Mouse (Mus musculus): ENCODE measurements around the gene Dnajc11. TPM values are rescaled to one million over a fixed set of nuclear protein-coding genes. Genes with fewer than 3 reads are reported as not detected.
A peak's percentile ranks its signal among the peaks of the same experiment; 100 is the strongest.

The Dnajc11 gene
- polyA plus RNA-seq, 1 experiment from 2014 or later: 84.3 TPM

DNA sequence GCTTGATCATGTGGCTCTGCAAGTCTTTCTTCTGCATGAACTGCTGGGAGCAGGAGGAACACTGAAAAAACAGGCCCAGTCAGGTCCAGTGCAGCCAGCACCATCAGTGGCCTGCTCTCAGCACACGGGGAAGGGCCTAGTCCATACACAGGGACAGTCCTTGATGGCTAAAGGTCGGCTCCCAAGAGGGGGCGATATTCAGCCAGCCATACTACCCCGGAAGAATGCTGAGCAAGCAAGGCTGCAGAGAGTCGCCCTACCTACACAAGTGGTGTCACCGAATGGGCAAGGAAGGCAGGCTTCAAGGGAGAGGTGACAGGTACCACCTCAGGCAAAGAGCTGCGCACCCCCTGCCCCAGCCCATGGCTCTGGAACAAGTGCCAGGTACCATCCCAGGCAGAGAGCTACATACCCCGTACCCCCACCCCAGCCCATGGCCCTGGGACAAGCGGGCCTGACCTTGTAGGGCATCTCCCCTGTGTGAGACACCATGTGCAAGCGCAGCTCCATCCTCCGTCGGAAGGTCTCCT is 88.1 kb downstream of the Dnajc11 start:
- Histone ChIP-seq H3K27ac (no peak overlapping the region), H3K4me3 (no peak overlapping the region), H3K4me2 (no peak overlapping the region), H3K9me3 (no peaks in the 10 kb centered on the region), H3K9ac (no peak overlapping the region), H3K36me3 (peaks cover 74% of the 10 kb centered on the region), H3K4me1 (replicated peaks) (peaks cover 33% of the 10 kb centered on the region), H3K27me3 (no peaks in the 10 kb centered on the region)
- WGBS: 79% methylated on average over 12 of the region's 12 CpGs
- ATAC-seq (ENCODE audit: low FRiP score): no peak

DNA sequence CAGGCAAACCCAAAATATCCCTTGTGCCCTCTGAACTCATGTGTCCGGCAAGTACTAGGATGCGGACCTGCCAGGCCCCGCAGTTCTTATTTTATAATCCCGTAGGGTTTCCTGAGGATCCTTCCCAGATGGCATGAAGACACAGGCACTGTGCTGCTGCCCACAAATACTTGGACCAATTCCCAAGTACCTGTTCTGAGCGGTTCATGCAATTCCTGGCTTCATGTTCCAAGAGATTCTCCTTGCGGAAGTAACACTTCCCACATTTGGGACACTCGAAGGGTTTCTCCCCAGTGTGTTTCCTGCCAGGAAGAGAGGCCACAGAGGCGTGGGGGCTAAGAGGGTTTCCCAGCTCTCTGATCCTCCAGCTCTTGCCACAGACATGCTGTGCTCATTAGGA is 89.0 kb downstream of the Dnajc11 start:
- H3K9ac ChIP-seq: no peak overlapping the region
- H3K4me2 ChIP-seq: no peak overlapping the region
- H3K9me3 ChIP-seq: no peaks in the 10 kb centered on the region
- no peak overlapping the region for H3K4me3 ChIP-seq
- no peaks in the 10 kb centered on the region for H3K27me3 ChIP-seq
- H3K36me3 ChIP-seq: peaks cover 74% of the 10 kb centered on the region
- no peak overlapping the region for H3K27ac ChIP-seq
- WGBS: 92% methylated on average over 8 of the region's 8 CpGs
- no peak for ATAC-seq (ENCODE audit: low FRiP score)
- peaks cover 38% of the 10 kb centered on the region for H3K4me1 ChIP-seq (replicated peaks)

DNA sequence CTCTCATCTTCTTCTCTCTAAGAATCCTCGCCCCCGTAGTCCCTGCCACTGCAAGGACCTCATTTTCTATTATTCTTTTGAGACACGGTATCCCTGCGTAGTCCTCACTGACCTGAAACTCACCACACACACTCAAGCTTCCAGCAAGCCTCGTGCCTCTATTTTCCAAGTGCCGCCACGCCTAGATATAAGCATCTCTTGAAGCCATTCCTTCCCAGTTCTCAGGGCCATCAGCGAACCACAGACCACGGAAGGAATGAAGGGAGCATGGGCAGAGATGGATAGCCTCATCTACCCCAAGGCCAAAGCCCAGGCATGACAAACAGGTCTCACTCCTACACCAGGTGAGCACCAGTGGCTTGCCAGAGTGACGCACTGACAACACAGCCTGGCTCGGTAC is 91.0 kb downstream of the Dnajc11 start:
- Histone ChIP-seq H3K27me3 (no peaks in the 10 kb centered on the region), H3K36me3 (peaks cover 54% of the 10 kb centered on the region), H3K27ac (no peak overlapping the region), H3K4me1 (replicated peaks) (peaks cover 50% of the 10 kb centered on the region), H3K4me2 (no peak overlapping the region), H3K9me3 (no peaks in the 10 kb centered on the region), H3K9ac (peak overlapping the region; percentile 83; the same call in 1 of the 2 replicates), H3K4me3 (no peak overlapping the region)
- ATAC-seq (ENCODE audit: low FRiP score): no peak
- WGBS: 92% methylated on average over 11 of the region's 11 CpGs

DNA sequence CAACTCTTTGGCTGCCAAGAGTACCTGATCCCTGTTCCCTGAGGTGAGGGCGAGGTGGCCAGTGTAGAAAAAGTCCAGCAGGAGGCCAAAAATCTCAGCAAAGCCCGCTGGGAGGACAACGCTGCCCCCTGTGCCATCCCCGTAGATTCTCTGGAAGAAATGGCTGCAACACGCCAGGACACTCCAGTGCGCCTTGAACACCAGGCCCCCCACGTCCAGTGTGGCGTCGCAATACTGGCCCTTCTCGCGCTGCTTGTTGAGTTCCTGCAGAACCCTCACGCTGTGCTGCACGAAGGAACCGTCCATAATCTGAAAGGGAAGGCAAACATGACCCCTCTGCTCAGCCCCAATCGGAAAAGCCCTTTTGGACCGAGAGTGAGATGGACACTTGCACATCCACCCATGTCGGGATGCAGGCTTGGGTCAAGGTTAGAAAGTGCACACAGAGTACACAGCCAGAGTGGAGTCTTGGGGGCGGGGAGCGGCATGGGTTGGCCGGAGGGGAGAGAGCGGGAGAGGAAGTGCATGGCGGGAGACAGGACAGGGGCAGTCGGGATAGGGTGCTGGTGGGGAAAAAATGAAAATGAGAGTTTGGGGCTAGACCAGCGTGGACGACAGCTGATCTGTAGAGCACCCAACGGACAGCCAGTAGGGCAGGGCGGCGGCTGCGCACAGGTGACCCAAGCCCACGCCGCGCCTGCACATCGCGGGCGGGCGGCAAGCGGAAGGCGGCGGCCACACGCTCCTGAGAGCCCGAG is 93.4 kb downstream of the Dnajc11 start:
- Histone ChIP-seq H3K4me1 (replicated peaks) (peaks cover 62% of the 10 kb centered on the region), H3K9me3 (no peaks in the 10 kb centered on the region), H3K36me3 (peaks cover 30% of the 10 kb centered on the region), H3K4me2 (peak overlapping the region; percentile 97), H3K27ac (peak overlapping the region; percentile 71), H3K9ac (peak overlapping the region; percentile 83), H3K4me3 (peak overlapping the region; percentile 73), H3K27me3 (peaks cover 7% of the 10 kb centered on the region)
- WGBS: 3% methylated on average over 38 of the region's 41 CpGs
- peak; percentile 73 for ATAC-seq (ENCODE audit: low FRiP score)

DNA sequence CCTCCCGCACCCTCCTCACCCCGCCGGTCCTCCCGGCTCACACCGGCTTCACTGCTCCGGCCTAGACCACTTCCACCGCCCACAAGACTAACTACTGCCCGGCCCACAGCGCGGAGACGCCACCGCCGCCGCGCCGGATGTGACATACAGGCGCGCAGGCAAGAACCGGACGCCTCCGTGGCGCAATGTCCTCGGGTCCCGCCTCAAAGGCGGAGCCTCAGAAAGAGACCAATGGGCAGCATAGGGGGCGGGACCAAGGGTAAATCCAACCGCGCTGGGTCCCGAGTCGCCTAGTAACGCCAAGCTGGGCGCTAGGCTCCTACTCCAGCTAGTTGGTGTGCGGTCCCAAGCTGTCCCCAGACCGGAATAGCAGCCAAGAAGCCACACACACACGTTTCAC is 94.0 kb downstream of the Dnajc11 start, which contains the start of gene Zbtb48:
Zbtb48 (minus strand) TSS at position 148 of the 400 bp plus-strand sequence.
- H3K4me1 ChIP-seq (replicated peaks): peaks cover 62% of the 10 kb centered on the region
- H3K4me2 ChIP-seq: peak within 1 kb of the TSS; percentile 97
- H3K27ac ChIP-seq: peak within 1 kb of the TSS; percentile 72
- H3K4me3 ChIP-seq: peak within 1 kb of the TSS; percentile 73
- H3K9ac ChIP-seq: peak within 1 kb of the TSS; percentile 83
- H3K36me3 ChIP-seq: peaks cover 24% of the 10 kb centered on the region
- peaks cover 13% of the 10 kb centered on the region for H3K27me3 ChIP-seq
- under 1% methylated on average over 35 of the region's 35 CpGs for WGBS
- H3K9me3 ChIP-seq: no peaks in the 10 kb centered on the region
- peak; percentile 98 for ATAC-seq (ENCODE audit: low FRiP score)

DNA sequence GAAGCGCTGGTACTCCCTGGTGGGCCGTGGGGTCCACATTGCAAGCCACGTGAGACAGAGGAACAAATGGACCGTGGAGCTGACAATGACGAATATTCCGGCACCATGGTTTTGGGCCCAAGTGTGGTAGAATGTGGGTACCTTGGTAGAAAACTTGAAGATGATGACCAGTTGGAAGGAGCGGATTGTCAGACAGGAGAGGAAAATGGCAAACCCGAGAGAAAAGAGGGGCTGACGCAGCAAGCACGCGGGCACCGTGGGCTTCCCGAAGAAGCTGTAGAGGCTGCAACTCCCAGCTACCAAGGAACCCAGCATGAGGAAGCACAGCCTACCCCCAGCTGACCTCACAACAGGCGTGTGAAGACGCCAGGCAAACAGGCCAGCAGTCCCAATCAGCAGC is 95.0 kb downstream of the Dnajc11 start:
- Histone ChIP-seq H3K27ac (peak overlapping the region; percentile 72; the same call in 1 of the 2 replicates), H3K9me3 (no peaks in the 10 kb centered on the region), H3K9ac (peak overlapping the region; percentile 83), H3K4me1 (replicated peaks) (peaks cover 60% of the 10 kb centered on the region), H3K27me3 (peaks cover 19% of the 10 kb centered on the region), H3K4me2 (peak overlapping the region; percentile 97), H3K4me3 (peak overlapping the region; percentile 73), H3K36me3 (peaks cover 14% of the 10 kb centered on the region)
- ATAC-seq (ENCODE audit: low FRiP score): no peak
- WGBS: 60% methylated on average over 15 of the region's 15 CpGs

DNA sequence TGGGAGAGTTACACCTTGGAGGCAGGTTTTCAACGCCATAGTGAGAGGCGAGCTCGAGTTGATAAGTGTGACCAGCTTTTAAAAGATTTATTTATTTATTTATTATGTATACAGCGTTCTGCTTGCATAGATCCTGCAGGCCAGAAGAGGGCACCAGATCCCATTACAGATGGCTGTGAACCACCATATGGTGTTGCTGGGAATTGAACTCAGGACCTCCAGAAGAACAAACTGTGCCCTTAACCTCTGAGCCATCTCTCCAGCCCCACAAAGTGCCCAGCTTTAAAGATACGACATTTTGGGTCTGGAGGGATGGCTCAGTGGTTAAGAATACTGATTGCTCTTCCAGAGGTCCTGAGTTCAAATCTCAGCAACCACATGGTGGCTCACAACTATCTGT is 95.6 kb downstream of the Dnajc11 start:
- peaks cover 55% of the 10 kb centered on the region for H3K4me1 ChIP-seq (replicated peaks)
- H3K4me3 ChIP-seq: no peak overlapping the region
- H3K27me3 ChIP-seq: peaks cover 22% of the 10 kb centered on the region
- peak overlapping the region; percentile 97 for H3K4me2 ChIP-seq
- no peaks in the 10 kb centered on the region for H3K9me3 ChIP-seq
- ATAC-seq (ENCODE audit: low FRiP score): no peak
- H3K9ac ChIP-seq: peak overlapping the region; percentile 83; the same call in 1 of the 2 replicates
- H3K27ac ChIP-seq: no peak overlapping the region
- peaks cover 9% of the 10 kb centered on the region; the same call in 1 of the 2 replicates for H3K36me3 ChIP-seq
- 45% methylated on average over 5 of the region's 5 CpGs for WGBS

DNA sequence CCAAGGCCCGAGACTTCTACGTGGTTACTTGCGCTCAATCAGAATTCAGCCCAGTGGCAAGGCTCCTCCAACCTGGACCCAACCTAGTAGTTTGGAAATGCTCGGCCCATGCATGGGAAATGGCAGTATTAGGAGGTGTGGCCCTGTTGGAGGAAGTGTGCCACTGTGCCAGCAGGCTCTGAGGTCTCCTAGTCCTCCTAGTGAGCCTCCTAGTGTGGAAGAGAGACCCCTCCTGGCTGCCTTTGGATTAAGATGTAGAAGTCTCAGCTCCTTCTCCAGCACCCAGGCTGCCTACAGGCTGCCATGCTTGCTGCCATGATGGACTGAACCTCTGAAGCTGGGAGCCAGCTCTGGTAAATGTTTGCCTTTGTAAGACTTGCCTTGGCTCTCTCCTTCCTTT is 96.5 kb downstream of the Dnajc11 start:
- Histone ChIP-seq H3K4me2 (peak overlapping the region; percentile 24; the same call in 1 of the 2 replicates), H3K9me3 (no peaks in the 10 kb centered on the region), H3K4me1 (replicated peaks) (peaks cover 46% of the 10 kb centered on the region), H3K27me3 (peaks cover 22% of the 10 kb centered on the region), H3K27ac (0 out of 2 replicates have a peak overlapping the region, but pooled peaks have one; percentile 30), H3K9ac (peak overlapping the region; percentile 46; the same call in 1 of the 2 replicates), H3K36me3 (peaks cover 1% of the 10 kb centered on the region; the same call in 1 of the 2 replicates), H3K4me3 (no peak overlapping the region)
- no peak for ATAC-seq (ENCODE audit: low FRiP score)
- 79% methylated on average over 4 of the region's 4 CpGs for WGBS

Other genes with a start within 250 kb of the Dnajc11 start
- 159 and 162 TPM in 2 replicates for gene Camta1, start 71.8 kb upstream of the Dnajc11 start, polyA plus RNA-seq (2015; fragmentation: Nextera tagmentation; extraction: Ambion mirVana)
- 35.9 and 36.7 TPM in 2 replicates for gene Thap3, start 55.3 kb downstream of the Dnajc11 start, polyA plus RNA-seq (2015; fragmentation: Nextera tagmentation; extraction: Ambion mirVana)
- gene Phf13, start 62.6 kb downstream of the Dnajc11 start, polyA plus RNA-seq (2015; fragmentation: Nextera tagmentation; extraction: Ambion mirVana): 18.4 and 20.0 TPM in 2 replicates
- 3.2 and 3.7 TPM in 2 replicates for gene Klhl21, start 75.1 kb downstream of the Dnajc11 start, polyA plus RNA-seq (2015; fragmentation: Nextera tagmentation; extraction: Ambion mirVana)
- 17.1 and 19.6 TPM in 2 replicates for gene Zbtb48, start 94.0 kb downstream of the Dnajc11 start, polyA plus RNA-seq (2015; fragmentation: Nextera tagmentation; extraction: Ambion mirVana)
- gene Tas1r1, start 104.9 kb downstream of the Dnajc11 start, polyA plus RNA-seq (2015; fragmentation: Nextera tagmentation; extraction: Ambion mirVana): 1.5 and 1.6 TPM in 2 replicates
- 23.3 and 25.8 TPM in 2 replicates for gene Nol9, start 105.6 kb downstream of the Dnajc11 start, polyA plus RNA-seq (2015; fragmentation: Nextera tagmentation; extraction: Ambion mirVana)
- 10.2 and 10.9 TPM in 2 replicates for gene Plekhg5, start 138.8 kb downstream of the Dnajc11 start, polyA plus RNA-seq (2015; fragmentation: Nextera tagmentation; extraction: Ambion mirVana)
- 1.00 and 1.3 TPM in 2 replicates for gene Tnfrsf25, start 182.2 kb downstream of the Dnajc11 start, polyA plus RNA-seq (2015; fragmentation: Nextera tagmentation; extraction: Ambion mirVana)
- 0.09 and 0.22 TPM in 2 replicates for gene Espn, start 218.7 kb downstream of the Dnajc11 start, polyA plus RNA-seq (2015; fragmentation: Nextera tagmentation; extraction: Ambion mirVana)
- 0.34 and 1.8 TPM in 2 replicates for gene Hes2, start 225.2 kb downstream of the Dnajc11 start, polyA plus RNA-seq (2015; fragmentation: Nextera tagmentation; extraction: Ambion mirVana)
- gene Acot7, start 244.4 kb downstream of the Dnajc11 start, polyA plus RNA-seq (2015; fragmentation: Nextera tagmentation; extraction: Ambion mirVana): 269 and 299 TPM in 2 replicates